Mouse (Mus musculus) heart, postnatal 0 days (tissue): ENCODE measurements around the gene Csrnp1. TPM values are rescaled to one million over a fixed set of nuclear protein-coding genes. Genes with fewer than 3 reads are reported as not detected.

Source experiments
- ATAC-seq: fragments of 200-750 bp; cut with Nextera tagmentation; 2 replicates; pipeline ENCODE4 v1.8.0; 2017; ENCODE audit warnings: low read depth, moderate number of reproducible peaks, moderate library complexity; ENCODE audit not compliant: insufficient read depth
- DNase-seq: peaks from one replicate; pipeline ENCODE4 v3.0.0-alpha.2; 2016; ENCODE audit warnings: low spot score
- H3K27ac ChIP-seq: fragments of 300-500 bp; sonication (generic); 2 replicates; pipeline ENCODE4 v1.5.1; 2014; ENCODE audit warnings: low read depth, mild to moderate bottlenecking
- H3K27me3 ChIP-seq: fragments of 300-500 bp; sonication (generic); 2 replicates; pipeline ENCODE4 v1.6.1; 2014; ENCODE audit warnings: low read length, mixed read lengths; ENCODE audit not compliant: control insufficient read depth, insufficient read depth
- H3K36me3 ChIP-seq: fragments of 300-500 bp; sonication (generic); replicated peaks from 2 replicates; pipeline ENCODE4 v1.6.1; 2014; ENCODE audit warnings: low read length, mixed read lengths; ENCODE audit not compliant: control insufficient read depth, insufficient read depth
- H3K4me1 ChIP-seq: fragments of 300-500 bp; sonication (generic); 2 replicates; pipeline ENCODE4 v1.6.1; 2014; ENCODE audit warnings: antibody characterized with exemption; ENCODE audit not compliant: control insufficient read depth, insufficient read depth
- H3K4me2 ChIP-seq: fragments of 300-500 bp; sonication (generic); 2 replicates; pipeline ENCODE4 v1.6.1; 2014; ENCODE audit warnings: low read depth, mild to moderate bottlenecking, low read length, moderate library complexity
- H3K4me3 ChIP-seq: fragments of 300-500 bp; sonication (generic); 2 replicates; pipeline ENCODE4 v1.5.1; 2014; ENCODE audit warnings: low read depth, low read length
- H3K9ac ChIP-seq: fragments of 300-500 bp; sonication (generic); replicated peaks from 2 replicates; pipeline ENCODE4 v1.6.1; 2014; ENCODE audit warnings: low read depth, low read length, mixed read lengths
- H3K9me3 ChIP-seq: fragments of 300-500 bp; sonication (generic); replicated peaks from 2 replicates; pipeline ENCODE4 v1.6.1; 2016; ENCODE audit warnings: low read length; ENCODE audit not compliant: control insufficient read depth
- CTCF ChIP-seq: IDR thresholded peaks from 2 replicates; pipeline ENCODE4 v1.5.1; 2016; ENCODE audit warnings: antibody characterized with exemption, control low read depth, low read depth
- EP300 ChIP-seq: IDR thresholded peaks from 2 replicates; pipeline ENCODE4 v1.6.1; 2016; ENCODE audit warnings: antibody characterized with exemption, low read depth
- WGBS: fragments of 180-500 bp; shearing (Covaris S2); extraction: QIAGEN DNeasy Blood & Tissue Kit; methylation state at CpG from one replicate; pipeline ENCODE4 v1.1.7; 2014; 5-methylcytosine and 5-hydroxymethylcytosine counted together
- polyA plus RNA-seq: library from polyadenylated mRNA; unstranded; fragments of >200 nt; fragmentation: Nextera tagmentation; extraction: Ambion mirVana; gene quantifications from 2 replicates; pipeline ENCODE4 v1.2.1, GENCODE M21; 2015
- total RNA-seq: library from RNA; depleted of rRNA; stranded (reverse); fragments of >200 nt; gene quantifications from 2 replicates; pipeline ENCODE4 v1.2.3, GENCODE M21; 2014; ENCODE audit warnings: low replicate concordance

Csrnp1 gene
- total and polyA plus RNA-seq, 2 experiments from 2014 or later, result 4.0 to 23.8 TPM

DNA sequence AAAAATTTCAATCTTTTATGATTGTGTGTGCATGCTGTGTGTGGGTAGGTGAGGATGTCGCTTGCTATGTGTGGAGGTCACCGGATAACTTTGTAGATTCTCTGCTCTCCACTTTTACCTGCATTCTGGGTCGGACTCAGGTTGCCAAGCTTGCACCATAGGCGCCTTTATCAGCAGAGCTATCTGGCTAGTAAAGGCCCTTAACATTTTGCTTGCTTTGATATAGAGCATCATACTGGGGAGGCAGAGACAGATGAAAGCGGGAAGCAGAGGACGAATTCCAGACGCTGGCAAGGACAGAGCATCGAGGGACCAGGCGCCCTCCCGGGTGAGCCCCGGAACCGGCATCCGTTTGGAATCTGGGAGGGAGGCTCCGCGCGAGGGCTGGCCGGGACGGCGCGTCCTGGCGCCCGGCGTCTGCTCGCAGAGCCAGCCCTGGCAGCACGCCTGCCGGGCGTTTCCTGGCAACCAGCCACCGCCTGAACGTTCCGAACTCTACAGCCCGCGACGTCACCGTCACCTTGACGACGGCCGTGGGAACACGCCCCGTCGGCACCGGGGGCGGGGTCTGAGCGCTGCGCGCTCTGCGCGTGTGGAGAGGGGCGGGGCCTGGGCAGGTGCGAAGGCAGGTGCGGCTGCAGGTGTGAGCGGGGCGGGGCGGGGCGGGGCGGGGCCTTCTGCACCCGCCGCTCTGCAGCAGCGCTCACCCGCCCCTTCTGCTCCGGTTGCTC is 26.5 kb upstream of the Csrnp1 start:
- H3K9me3 ChIP-seq, result no peaks in the 10 kb centered on the region
- WGBS, result 2% methylated on average over 52 of the region's 60 CpGs
- H3K27ac ChIP-seq, result peak overlapping the region; percentile 96
- H3K27me3 ChIP-seq, result no peaks in the 10 kb centered on the region
- H3K4me3 ChIP-seq, result peak overlapping the region; percentile 41
- peak; percentile 92 for ATAC-seq
- peak; percentile 89 for DNase-seq
- peak overlapping the region; percentile 74 for H3K4me2 ChIP-seq
- peaks cover 18% of the 10 kb centered on the region; the same call in 1 of the 2 replicates for H3K4me1 ChIP-seq
- peaks cover 31% of the 10 kb centered on the region for H3K36me3 ChIP-seq
- TF ChIP-seq EP300 (peak; percentile 94), CTCF (no peak)
- 0 out of 2 replicates have a peak overlapping the region, but pooled peaks have one; percentile 34 for H3K9ac ChIP-seq

DNA sequence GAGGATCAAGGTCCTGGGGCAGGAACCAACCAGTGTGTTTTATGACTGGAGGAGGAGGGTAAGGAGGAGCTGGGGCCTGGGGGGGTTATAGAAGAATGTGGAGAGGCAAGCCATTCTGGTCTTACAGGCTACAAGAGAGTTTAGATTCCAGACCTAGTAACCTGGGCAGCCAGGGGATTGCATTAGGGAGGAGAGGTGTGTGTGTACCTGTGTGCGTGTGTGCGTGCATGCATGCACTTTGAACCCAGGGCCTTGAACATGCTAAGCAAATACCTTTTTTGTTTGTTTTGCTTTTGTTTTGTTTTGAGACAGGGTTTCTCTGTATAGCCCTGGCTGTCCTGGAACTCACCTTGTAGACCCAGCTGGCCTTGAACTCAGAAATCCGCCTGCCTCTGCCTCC is 25.4 kb upstream of the Csrnp1 start:
- peaks cover 9% of the 10 kb centered on the region; the same call in 1 of the 2 replicates for H3K4me1 ChIP-seq
- no peak overlapping the region for H3K9ac ChIP-seq
- DNase-seq (no peak), ATAC-seq (no peak)
- H3K27ac ChIP-seq, result no peak overlapping the region
- no peaks in the 10 kb centered on the region for H3K27me3 ChIP-seq
- no peak overlapping the region for H3K4me2 ChIP-seq
- H3K4me3 ChIP-seq, result no peak overlapping the region
- TF ChIP-seq EP300 (no peak), CTCF (no peak)
- peaks cover 20% of the 10 kb centered on the region for H3K36me3 ChIP-seq
- 100% methylated on average over 3 of the region's 3 CpGs for WGBS
- no peaks in the 10 kb centered on the region for H3K9me3 ChIP-seq

DNA sequence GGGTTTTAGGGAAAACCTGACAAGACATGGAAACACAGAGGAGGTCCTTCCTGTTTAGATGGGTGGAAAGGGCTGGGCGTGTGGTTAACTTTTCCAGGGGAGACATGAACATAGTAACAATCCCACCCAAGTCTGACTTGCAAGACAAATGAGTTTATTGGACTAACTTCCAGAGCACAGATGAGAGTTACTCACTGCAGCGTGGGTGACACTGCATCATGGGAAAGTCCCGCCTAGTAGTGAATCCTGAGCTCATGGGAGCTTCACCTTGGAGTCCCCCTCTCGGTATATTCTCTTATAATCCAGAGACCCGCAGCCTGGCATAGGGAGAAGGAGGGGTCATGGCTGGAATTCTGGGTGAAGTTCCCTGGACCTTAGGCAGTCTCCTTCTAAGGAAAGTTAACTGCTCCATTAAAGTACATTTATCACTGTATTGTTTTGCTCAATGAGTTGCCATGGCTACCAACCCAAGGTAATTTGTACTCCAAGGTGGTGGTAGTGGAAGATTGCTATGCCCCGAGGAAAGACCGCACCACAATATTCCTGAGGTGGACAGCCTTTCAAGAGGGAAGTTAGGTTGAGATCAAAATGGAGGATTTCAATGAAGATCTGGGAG is 24.9 kb upstream of the Csrnp1 start:
- Histone ChIP-seq H3K9me3 (no peaks in the 10 kb centered on the region), H3K27me3 (no peaks in the 10 kb centered on the region), H3K27ac (no peak overlapping the region), H3K9ac (no peak overlapping the region), H3K4me1 (peaks cover 4% of the 10 kb centered on the region; the same call in 1 of the 2 replicates), H3K4me2 (no peak overlapping the region), H3K36me3 (peaks cover 15% of the 10 kb centered on the region), H3K4me3 (no peak overlapping the region)
- ATAC-seq (no peak), DNase-seq (no peak)
- no peak for TF ChIP-seq CTCF
- TF ChIP-seq EP300, result no peak
- WGBS, result 81% methylated on average over 7 of the region's 7 CpGs

DNA sequence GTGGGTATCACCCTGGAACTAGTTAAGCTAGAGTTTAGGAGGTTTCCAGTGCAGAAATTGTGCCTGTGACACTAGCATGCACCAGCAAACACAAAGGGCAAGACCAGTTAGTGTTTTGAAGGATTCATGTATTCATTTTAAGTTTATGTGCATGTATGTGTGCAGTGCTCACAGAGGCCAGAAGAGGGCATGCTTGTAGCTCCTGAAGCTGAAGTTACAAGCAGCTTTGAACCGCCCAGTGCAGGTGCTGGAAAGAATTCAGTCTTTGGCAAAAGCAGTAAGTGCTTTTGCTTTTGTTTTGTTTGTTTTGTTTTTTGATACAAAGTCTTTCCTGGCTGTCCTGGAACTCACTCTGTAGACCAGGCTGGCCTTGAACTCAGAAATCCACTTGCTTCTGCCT is 23.4 kb upstream of the Csrnp1 start:
- no peaks in the 10 kb centered on the region for H3K9me3 ChIP-seq
- H3K9ac ChIP-seq, result no peak overlapping the region
- no peak for TF ChIP-seq EP300
- no peak for TF ChIP-seq CTCF
- peaks cover under 1% of the 10 kb centered on the region; the same call in 1 of the 2 replicates for H3K36me3 ChIP-seq
- WGBS, result 68% methylated on average over 1 of the region's 1 CpGs
- H3K4me2 ChIP-seq, result no peak overlapping the region
- H3K4me3 ChIP-seq, result no peak overlapping the region
- DNase-seq (no peak), ATAC-seq (no peak)
- H3K27me3 ChIP-seq, result no peaks in the 10 kb centered on the region
- H3K27ac ChIP-seq, result no peak overlapping the region
- H3K4me1 ChIP-seq, result peaks cover 3% of the 10 kb centered on the region; the same call in 1 of the 2 replicates

DNA sequence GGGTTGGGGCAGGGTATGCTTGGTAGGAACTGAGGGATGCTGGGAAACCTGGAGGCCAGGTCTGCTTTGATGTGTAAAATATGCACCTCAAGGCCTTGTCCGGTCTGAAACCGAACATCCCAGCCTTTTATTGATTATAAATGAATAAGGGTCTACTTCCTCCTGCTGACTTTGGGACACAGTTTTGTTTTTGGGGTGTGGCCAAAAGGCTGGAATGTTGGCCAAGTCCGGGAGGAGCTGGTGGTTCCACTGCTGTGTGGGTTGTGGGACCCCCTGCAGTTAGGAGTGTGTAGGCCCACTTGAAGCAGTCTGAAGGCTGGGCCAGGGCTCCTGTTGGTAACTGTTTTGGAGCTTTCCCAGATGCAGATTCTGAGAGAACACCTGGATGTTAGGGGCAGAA is 21.5 kb upstream of the Csrnp1 start:
- Histone ChIP-seq H3K9ac (no peak overlapping the region), H3K36me3 (no peaks in the 10 kb centered on the region), H3K27ac (no peak overlapping the region), H3K4me1 (peaks cover 10% of the 10 kb centered on the region; the same call in 1 of the 2 replicates), H3K27me3 (no peaks in the 10 kb centered on the region), H3K4me3 (no peak overlapping the region), H3K4me2 (no peak overlapping the region), H3K9me3 (no peaks in the 10 kb centered on the region)
- 64% methylated on average over 3 of the region's 3 CpGs for WGBS
- no peak for ATAC-seq
- no peak for TF ChIP-seq EP300
- TF ChIP-seq CTCF, result no peak
- no peak for DNase-seq
